Mouse (Mus musculus) heart, postnatal 14 days (tissue): ENCODE measurements at regions not wholly inside any gene's neighbourhood (a gene's known extent, or its start where the extent isn't known, plus 50 kb on each side); places are given as distances from the start of the nearest gene placed in this dataset.

Source experiments
- DNase-seq, 2 experiments: peaks; one replicate each; pipeline ENCODE4 v3.0.0; 2021 to 2022
- intact Hi-C: fragments of 180-260 bp; cut with DNase I; formaldehyde crosslinking; loops from one replicate; pipeline ENCODE4 v1.15.1; 2025

DNA sequence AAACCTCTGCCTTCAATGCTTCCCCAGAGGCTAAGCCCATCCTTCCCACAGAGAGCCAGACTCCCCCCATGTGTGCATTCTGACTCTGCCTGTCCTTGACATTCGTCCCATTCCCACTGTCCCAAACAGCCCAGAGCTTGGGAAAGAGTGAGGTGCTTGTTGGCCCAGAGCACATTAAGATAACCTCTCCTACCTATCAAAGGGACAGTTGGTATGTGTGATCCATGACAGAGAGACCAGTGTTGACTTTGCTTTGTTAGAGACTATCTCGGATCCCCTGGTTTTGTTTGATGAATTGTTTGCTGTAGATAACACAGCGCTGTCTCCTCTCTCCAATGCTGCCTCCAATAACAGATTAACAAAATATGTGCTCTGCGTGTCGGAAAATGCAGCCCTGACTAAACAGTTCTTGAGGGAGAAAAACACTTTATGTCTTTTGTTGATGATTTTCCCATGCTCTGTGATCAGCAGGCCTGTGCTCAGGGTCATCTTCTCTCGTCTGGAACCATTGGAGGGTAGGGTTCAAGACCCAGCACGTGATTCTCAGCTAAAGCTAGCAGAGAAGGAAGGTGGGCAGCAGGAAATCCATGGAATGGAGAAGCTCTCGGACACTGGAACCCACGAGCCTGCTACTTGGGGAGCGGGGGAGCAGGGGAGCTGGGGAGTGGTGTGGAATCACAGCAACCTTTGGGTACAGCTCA lies 217.2 kb upstream of the Clint1 start:
- intact Hi-C loops: no loop called here
- DNase-seq: no peak

DNA sequence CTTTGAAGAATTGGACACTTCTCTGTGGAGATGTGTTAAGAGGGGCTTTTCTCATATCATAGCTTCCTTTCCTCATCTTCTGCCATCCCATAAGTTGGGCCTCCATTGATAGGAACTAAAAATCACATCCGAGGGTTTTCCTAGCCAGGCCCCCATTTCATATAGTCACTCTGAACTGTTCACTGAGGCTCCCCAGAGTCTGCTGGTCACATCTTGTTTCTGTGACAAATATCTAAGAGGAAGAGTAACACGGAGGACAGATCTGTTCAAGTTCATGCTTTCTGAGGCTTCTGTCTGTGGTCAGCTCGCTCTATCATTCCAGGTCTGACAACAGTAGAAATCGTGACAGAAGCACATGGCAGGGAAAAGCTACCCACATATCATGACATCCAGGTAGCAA lies 216.0 kb upstream of the Clint1 start:
- intact Hi-C loops: no loop called here

DNA sequence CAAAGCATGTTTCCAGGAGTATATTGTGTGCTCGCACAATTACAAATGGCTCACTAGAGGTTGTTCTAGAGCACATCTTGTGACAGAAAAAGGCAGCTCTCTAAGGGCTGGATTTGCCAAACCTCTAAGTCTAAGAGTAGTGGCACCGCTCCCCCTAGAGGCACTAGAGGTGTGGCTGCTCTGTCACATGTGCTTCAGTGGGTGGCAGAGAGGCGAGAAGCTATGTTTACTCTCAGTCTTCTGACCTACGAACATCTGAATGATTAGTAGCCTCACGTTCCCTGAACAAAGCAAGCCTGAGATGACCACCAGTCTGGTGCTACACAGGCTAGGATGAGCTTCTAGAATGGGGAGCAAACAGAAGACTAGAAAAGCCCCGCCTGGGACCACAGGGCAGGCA lies 212.6 kb upstream of the Clint1 start:
- DNase-seq: no peak
- intact Hi-C loops: no loop called here

More for the DNA sequence above, 216.0 kb upstream of the Clint1 start:
- DNase-seq: no peak

DNA sequence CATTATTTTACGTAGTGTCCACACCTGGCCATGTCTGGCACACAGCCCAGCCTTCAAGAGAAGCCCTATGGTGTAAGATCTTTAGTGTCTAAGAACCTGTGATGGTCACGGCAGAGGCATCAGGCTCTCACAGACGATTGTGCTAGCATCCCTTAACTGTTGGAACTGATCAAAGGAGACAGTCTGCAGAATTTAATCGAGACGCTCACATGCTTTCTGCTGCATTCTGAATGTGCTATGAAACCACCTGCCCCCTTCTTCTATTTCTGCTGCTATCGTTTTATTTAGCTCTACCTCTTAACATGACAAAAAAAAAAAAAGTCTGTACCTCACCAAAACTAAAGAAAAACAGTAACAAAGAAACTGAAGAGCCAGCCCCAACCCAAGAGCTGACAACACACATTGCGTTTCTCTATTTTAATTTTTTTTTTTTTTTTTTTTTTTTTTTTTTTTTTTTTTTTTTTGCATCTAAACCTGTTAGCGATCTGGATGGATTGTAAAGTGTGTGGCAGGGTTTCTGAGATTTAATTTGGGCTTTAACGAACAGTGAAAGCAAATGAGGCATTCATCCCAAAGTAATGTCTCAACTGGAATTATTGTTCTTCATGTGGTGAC lies 209.6 kb upstream of the Clint1 start:
- no peak for DNase-seq
- intact Hi-C loops: no loop called here

DNA sequence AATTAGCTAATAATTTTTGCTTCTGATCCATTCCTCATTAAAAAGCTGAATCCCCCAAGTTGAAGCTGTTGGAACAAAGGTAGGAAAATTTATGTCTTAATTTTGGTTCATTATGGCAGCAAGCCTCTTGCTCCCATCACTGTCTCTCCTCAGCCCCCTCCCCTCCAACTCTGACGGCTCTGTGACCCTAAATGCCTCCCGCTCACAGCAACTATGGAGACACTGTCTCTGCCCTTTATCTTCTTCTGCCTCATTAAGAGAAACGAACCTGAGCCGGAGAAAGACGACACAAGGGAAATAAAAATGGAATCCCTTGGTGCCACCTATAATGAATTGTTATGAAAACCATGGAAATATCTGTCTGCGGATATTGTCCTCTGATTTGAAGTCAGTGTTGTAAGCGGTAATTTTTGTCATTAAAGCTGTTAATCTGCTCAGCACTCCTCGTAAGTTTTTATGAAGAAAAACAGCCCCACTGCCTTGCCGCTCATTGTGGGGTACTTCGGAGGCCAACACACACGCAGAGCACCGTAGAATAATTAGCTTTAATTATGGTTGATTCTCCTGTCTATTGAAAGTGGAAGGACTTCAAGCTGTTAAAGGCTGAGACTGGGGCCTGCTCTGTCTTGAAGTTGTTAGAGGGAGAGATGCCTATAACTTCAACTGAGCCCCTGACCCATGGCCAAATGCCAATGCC lies 208.1 kb upstream of the Clint1 start:
- intact Hi-C loops: no loop called here
- no peak for DNase-seq

DNA sequence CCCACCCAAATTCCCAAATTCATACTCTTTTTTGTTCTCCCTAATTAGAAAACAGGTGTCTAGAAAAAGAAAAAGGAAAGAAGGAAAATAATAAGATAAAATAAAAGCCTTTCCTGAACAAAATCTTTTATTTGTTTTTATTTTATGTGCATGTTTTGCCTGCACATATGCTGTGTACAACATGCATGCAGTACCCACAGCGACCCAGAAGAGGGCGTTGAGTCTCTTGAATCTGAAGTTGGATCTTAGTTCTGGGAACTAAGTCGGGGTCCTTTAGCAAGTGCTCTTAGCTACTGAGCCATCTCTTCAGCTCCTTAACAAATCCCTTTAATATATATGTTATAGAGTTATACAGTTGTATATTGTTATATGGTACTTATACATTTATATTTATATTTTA lies 206.0 kb upstream of the Clint1 start:
- no peak for DNase-seq
- intact Hi-C loops: no loop called here

DNA sequence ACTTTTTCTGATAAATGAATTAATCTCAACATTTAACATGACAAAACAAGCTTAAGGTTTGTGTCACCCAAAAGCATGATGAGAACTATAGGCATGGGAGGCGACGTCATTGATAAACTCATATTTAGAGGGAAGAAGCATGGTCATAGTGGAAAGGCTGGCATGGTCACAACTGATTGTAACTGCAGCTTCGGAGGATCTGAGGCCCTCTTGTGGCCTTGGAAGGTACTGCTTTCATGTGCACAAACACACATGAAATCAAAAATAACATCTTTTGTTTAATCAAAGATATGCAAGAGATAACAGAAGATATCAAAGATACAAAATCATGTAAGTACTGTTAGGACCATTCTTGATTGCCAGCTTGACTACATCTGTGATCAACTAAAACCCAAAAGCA lies 204.0 kb upstream of the Clint1 start:
- intact Hi-C loops: no loop called here
- peak; percentile 7 to 25 for DNase-seq

DNA sequence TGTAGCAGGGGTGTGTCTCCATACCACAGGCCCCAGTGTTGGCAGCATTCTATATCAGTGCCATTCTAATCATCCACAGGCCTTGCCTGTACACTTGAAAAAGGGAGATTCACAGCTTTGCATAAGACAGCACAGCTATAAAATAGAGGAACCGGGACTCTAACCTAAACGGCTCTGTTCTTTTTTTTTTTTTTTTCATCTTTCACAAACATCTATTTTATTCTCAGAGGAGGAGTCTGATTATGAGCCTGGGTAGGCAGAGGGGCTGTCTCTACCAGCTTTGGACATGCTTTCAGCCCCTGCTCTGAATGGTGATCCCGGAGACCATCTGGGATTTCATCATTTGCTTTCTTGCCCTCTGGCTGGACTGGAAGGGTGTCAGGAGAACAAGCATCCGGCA lies 195.6 kb upstream of the Clint1 start:
- intact Hi-C loops: no loop called here
- DNase-seq: no peak

DNA sequence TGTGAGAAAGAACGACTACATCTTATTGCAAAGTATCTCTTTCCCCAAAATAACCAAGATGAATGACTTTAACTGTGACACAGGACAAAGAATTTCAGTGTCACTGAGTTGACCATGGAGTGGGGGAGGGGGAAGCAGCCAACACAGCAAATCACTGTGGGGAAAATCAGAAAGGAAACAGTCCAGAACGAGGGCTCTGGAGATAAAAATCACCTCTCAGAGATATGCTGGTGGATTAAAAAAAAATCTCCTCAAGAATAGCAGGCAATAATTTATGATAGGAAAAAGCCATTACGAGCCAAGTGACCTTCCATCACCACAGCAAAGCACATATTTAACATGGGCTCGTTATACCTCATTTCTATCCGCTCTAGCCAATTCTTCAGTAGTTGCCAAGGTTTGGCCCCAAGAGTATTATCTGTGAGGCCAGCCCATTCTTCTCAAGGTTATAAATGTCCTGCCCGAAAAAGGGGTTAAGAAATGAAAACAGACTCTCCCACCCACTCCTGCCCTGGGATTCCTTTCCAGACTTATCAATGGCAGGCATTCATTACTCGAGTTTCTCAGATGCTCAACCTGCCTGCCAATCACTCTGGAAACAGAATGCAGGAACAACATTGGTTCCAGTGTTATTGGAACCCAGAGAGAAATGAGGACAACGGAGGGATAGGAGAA lies 181.6 kb upstream of the Clint1 start:
- intact Hi-C loops: no loop called here

DNA sequence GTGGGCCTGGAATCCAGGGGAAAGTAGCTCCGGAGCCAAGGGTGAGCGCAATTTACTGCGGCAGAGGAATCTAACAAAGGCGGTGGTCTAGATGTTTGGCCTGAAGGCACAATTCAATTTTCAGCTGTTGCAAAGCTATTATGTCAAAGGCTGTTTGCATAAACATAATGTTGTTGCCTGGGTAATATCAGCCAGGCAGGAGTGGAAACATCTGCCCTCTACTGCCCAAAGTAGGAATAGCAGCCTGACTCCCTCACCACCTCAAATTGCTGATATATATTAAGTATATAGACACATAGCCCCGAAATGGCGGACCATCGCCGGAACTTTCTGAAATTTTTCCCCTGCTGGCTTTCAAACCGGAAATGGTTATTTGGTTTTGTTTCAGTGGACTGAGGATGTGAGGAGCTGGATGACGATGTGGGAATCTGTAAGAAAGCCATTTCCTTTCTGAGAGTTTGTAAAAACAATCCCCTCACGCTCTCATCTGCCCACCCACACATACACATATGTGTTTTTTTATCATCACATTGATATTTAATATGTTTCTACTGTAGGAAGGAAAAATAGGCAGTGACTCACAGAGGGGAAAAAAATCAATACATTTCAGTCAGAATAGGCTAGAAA lies 173.1 kb upstream of the Clint1 start:
- DNase-seq: peak; percentile 75 to 80
- intact Hi-C loops: no loop called here

More for the DNA sequence above, 181.6 kb upstream of the Clint1 start:
- no peak for DNase-seq

DNA sequence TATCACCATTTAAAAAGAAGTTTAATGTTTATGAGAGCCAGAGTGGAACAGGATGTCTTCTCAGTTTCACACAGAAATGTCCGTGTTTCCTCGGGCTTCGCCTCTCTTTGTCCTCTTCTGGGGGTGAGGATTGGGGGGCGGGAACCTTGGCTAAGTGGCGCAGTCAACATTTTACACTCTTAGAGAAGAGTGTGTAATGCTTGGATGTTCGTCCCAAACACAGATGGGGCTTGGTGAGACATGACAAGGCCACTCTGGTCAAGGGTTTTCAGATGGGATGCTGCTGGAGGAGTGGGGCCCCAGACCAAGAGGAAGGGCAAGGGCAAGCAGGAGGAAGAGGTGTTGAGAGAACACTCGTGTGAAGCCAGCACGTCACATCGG lies 172.6 kb upstream of the Clint1 start:
- no peak for DNase-seq
- intact Hi-C loops: no loop called here

DNA sequence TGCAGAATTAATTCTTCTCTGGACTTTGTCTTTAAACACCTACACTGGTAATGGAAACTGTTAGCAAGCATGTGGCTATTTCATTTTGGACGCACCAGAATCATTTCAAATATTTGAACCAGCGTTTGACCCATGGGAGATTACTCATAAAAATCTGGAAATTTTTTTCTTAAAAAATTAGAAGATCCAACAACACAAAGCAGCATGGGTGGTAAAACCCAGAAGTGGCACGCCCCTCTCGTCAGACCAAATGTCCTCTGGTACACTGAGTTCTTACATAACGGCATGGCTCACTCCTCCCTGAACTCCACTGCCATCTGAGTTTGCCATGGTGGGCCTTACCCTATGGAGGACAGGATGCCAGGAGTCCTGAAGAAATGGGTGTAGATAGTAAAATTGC lies 166.3 kb upstream of the Clint1 start:
- intact Hi-C loops: no loop called here
- no peak for DNase-seq

DNA sequence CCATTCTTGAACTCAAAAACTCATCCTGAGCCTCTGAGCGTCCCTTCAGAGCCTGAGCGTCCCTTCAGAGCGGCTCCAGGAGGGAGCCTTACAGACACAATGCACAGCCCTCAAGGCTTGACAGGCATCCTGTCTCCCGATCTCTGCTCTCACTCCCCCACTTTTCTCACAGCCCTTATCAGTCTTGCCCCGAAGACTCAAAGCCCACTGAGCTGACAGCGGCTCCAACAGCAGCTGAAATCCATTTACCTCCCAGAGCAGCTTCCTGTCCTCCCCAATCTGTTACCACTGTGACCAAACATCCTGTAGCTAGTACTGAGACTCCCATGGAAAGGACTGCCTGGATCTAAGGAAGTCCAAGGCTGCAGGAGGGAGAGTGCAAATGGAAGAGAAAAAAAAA lies 158.6 kb upstream of the Clint1 start:
- DNase-seq: peak in 1 of 2 experiments; percentile 13
- intact Hi-C loops: no loop called here

DNA sequence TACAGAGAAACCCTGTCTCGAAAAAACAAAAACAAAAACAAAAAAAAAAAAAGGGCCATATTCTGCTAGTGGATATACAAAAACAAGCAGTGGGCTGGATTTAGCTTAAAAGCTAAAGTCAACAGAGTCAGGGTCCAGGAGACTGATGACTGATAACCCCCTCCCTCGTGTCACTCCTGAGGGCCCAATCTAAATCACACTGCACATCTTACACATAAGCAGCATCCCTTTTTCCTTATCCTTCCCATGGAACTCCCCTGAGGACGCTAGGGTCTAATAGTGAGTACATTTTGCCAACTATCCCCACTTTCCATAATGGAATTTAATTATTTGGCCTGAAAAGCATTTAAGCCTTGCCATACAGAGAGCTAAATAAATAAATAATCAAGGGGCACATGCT lies 150.3 kb upstream of the Clint1 start:
- intact Hi-C loops: no loop called here
- no peak for DNase-seq

DNA sequence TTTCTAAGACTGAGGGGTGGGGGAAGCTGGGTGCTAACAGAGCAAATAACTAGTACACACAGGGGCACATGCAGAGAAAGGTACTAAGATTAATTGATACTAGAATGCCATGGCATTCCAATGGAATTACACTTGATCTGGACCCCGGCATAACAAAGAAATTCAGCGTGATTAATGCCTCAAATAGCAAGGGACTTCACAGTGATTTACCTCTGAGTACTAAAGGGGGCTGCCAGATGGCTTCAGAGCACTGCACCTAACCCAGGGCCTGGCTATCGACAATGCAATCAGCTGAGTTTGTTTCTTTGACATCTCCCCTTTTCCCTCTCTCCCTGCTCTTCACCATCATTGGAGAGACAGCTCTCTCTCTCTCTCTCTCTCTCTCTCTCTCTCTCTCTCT lies 148.9 kb upstream of the Clint1 start:
- no peak for DNase-seq
- intact Hi-C loops: no loop called here

DNA sequence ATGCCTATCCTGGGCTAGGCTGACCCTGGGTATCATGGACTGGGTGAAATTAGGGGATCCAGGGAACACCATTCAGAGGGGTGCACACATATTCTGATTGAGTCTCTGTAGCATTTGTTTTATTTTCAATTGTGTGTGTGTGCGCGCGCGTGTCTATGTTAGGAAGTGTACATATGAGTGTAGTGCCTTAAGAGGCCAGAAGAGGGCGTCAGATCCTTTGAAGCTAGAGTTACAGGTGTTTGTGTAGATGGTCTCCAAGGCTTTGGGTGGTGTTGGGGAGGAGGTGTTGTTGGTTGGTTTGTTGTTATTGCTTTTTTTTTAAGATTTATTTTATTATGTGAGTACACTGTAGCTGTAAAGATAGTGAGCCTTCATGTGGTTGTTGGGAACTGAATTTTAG lies 147.4 kb upstream of the Clint1 start:
- no peak for DNase-seq
- intact Hi-C loops: no loop called here

DNA sequence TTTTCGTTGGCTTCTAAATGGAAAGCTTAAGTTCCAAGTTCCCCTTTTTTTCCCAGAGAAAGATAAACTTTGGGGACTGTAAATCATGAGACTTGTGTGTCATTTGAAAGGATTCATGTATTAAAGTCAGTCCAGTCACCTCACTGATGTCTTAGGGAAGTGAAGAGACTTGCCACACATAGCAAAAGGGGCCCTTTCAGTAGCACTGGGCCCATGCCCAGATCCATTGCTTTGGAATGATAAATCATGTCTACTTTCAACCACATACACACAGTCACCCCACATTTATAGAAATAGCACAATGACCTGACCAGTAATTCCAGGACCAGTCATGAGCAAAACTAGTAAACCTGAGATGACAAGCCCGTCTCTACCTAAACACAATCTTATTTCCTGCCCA lies 133.2 kb upstream of the Clint1 start:
- DNase-seq: no peak
- intact Hi-C loops: no loop called here

DNA sequence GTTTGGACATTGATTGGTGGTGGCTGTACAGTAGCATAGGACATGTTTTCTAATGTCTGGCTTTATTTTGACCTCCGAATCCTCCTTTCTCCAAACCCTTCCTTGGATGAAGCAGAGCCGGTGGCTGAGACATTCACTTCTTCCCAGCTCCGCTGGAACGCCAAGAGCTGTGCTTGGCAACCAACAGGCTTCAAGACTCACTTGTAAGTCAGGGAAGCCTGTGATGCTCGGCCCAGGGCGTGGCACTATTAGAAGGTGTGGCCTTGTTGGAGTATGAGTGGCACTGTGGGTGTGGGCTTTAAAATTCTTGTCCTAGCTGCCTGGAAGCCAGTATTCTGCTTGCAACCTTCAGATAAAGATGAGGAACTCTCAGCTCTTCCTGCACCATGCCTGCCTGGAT lies 132.0 kb upstream of the Clint1 start:
- no peak for DNase-seq
- intact Hi-C loops: no loop called here

DNA sequence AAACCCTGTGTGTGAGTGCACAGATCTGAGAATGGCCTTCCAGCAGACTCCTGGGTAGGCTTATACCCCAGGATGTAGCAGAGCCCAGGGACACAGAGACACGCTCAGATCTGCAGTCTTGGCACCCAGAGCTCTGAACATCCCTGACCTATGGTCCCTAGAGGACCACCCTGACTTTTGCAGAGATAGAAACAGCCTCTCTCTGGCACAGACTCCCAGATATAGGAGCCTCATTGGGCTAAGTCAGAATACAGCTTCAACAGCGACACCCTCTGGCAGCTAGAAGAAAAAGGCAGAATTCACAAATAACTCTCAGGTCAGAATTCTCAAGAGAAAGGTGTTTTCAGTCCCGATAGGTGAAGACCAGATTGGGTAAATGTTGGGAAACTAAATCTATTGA lies 115.3 kb upstream of the Clint1 start:
- DNase-seq: peak; percentile 7 to 40
- intact Hi-C loops: loop anchor here (10.0 kb wide), 2 partner anchors 192 to 1132 kb away; no protein-coding TSS in a partner anchor

DNA sequence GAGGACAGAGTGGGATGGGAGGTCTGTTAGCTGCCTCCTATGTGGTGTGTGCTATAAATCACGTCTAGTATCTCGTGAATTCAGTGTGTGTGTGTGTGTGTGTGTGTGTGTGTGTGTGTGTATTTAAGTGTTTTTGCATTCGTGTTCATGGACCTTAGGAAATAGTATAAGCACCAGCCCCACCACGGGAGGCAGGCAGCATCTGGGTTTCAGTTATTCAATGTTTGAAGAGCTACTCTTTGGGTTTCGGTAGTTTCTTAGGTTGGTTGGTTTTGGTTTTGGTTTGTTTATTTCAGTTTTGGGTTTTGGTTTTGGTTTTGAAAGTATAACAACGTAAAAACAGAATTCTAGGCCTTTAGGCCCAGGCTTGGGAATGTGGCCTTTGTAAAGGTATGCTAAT lies 113.5 kb upstream of the Clint1 start:
- intact Hi-C loops: loop anchor here (10.0 kb wide), 2 partner anchors 194 to 1134 kb away; no protein-coding TSS in a partner anchor
- DNase-seq: no peak

DNA sequence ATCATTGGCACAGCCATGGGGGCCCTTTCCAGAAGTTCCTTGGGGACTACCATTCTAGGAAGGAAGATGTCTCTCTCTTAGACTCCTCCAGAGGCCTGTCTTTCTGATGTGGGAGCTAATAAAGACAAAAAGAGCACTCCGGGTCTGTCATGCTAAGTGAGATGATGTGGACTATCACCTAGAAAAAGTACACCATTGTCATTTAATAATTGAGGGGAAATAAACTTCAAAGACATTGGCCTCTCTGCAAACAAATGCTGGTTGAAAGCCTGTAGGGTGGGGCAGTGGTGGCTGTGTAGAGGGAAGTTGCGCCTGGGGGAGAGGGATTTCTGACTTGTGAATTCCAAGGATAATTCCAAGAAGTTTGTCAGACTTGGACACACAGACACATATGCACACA lies 105.9 kb upstream of the Clint1 start:
- no peak for DNase-seq
- intact Hi-C loops: no loop called here
